Mouse (Mus musculus) left cerebral cortex, adult 9 months (tissue): ENCODE data around the gene Foxp2.

Experiments used
- DNase-seq, 2 experiments: peaks; one replicate each; pipeline ENCODE4 v3.0.0; 2022; ENCODE audit warnings: low spot score in 2 of 2

Foxp2 gene

DNA sequence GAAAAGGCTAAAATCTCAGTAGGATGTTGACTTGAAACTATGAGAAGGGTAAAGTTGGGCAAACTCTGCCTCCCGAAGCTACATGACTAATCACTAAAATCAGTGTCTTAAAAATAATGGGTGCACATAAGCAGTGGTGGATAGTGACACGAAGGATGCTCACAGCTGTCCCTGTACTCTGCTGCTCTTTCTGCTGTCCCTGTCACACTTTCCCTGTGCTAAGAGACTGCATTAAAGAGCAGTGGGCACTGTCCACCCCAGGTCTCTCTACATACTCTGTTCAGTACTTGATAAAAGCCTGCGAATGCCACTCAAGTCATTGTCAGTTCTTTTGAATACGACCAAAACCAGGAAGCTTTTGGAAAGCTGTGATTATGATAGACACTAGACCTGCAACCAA lies 469.7 kb downstream of the Foxp2 start:
- no peak for DNase-seq

- DNase-seq: no peak
Observed at GRCm38 (mm10) chr6:15373621-15374020, 472.5 kb downstream of the Foxp2 start.

DNA sequence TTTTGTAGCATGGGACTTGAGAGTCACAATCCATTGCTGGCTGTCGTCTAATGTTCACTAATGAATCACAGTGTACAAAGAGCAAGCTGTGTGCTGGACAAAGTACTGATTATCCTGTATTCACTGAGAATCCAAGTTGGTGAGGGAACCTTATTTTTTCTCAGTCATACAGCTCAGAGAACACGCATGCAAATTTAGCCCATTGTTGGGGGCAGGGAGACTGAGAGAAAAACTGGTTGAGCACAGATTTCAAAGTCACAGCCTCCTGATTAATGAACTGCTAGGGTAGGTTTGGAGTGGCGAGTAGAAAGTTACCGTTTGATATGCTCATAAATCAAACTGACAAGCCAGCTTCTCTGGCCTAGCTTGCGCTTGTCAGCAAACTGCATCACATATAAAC lies 477.1 kb downstream of the Foxp2 start:
- no peak for DNase-seq

DNA sequence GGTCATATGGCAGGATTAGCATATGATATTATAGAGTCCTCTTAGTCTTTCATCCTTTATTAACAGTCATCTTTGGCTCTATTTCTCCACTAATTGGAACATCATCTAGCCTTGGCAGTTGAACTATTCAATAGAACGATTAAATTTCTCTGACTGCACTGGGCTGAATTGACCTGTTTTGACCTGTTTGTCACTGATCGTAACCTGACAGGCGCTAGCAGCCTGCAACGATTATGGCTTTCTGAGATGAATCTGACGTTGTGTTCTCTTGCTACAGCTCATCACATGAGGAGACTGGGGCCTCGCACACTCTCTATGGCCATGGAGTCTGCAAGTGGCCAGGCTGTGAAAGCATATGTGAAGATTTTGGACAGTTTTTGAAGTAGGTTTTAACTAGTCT lies 495.3 kb downstream of the Foxp2 start:
- no peak for DNase-seq

DNA sequence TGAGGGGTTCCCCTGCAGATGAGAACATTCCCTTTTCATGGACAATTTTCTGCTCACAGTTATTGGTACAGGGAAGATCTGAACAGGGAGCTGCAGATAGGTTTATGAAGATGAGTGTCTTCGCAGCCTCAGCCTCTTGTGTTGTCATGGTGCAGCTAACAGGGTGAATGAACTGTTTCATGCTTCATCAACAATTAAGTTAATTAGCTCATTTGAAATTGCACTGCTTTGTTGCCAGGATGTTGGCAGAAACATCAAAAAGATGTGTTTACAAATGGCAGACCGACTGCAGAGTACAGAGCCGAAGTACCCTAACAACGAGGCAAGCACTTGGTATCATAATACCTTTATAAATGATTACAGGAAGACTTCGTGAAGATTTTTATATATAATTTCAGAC lies 496.3 kb downstream of the Foxp2 start:
- no peak for DNase-seq

DNA sequence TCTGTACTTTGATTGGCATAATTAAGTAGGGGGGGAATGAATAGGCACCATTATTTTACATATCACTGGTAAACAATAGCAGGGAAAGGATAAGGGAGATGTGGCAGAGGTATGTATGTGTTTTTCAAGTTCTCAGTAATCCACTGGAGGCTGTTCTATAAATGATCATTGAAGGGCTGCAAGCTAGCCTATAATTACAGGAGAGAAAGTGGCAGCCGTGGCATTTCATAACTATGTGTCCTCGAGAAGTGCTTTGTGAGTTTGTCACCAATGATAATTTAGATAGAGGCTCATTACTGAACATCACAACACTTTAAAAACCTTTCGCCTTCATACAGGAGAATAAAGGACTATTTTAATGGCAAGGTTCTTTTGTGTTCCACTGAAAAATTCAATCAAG lies 500.0 kb downstream of the Foxp2 start:
- no peak for DNase-seq

- DNase-seq: no peak
Observed at GRCm38 (mm10) chr6:15402026-15402425, 500.9 kb downstream of the Foxp2 start.

DNA sequence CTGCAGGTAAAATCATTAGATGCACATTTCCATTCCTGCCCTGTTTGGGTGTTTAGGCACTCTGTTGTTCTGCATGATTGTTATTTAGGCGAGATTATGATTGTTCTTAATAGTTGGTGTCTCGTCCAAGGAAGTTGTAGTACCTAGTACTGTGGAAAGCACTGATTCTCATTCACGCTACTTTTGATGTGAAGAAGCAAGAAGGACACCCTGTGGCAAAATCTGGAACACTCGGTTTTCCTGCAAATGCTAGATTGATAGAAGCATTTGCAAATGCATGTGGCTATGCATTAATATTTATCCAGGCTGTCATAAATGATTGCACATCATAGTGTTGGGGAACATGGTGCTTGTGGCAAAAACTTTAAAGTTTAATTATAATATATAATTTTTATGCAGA lies 514.0 kb downstream of the Foxp2 start:
- DNase-seq: no peak

DNA sequence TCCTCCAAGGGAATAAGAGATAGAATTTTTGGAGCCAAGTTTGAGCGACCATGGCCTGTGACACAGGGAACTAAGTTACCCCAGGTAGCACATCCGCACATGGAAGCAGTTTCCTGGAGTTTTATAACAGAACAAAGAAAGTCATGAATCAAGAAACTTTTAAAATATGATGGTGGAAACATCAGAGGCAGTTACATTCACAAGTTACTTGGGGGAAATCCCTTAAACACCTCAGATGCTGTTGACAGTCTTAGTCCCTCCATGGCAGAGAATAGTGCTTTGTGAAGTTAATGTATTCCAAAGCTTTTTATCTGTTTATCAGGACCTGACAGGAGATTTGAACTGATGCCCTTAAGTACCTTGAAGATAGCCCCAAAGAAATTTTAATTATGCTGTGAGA lies 558.6 kb downstream of the Foxp2 start:
- no peak for DNase-seq

DNA sequence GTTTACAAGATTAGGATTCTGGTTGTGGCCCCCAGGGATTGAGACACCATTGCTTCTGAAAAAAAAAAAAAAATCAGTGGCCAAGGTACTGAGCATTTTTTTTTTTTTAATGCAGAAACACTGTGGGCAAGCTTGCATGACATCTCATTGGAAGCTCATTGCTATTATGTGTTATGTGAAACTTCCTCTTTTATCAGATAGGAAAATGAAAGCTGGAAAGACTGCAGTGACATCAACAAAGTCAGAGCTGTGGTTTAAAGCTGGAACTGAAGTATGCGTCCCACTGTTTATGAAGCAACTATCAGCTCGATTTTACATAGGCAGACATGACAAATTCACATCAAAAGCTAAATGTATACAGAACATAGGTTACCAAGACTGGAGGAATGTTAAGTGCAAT lies 562.2 kb downstream of the Foxp2 start:
- DNase-seq: no peak

DNA sequence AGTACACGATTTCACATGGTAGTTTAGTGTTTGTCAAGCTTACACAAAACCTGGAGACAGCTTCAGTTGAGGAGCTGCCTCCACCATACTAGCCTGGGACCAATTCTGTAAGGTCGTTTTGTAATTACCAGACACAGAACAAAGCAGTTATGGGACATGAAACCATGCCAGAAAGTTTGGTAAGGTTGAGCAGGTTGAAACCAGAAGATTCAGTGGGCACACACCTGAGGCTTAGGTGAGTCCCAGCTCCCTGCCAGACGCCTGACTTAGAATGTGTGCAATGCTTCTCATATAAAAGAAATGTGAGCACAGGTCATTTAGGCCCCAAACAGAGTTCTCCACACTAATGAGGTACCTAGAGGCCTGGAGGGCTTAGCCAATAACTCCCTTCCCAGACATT lies 564.3 kb downstream of the Foxp2 start:
- DNase-seq: no peak

DNA sequence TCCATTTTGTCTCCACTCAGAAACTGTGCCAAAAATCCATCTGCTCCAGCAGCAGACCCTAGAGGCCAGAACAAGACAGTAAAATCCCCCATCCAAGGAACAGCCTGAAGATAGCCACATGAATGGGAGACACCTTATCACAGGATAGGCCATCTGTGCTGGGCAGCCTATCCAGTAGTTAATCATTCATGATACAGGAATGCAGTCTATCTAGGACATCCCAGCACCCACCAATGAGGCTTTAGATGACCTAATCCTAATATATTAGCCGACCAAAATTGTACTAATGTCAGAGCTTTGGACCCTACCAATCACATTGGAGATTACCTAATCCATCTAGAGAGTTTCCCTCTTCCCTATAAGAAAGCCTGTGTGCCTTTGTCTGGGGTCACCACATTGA lies 565.5 kb downstream of the Foxp2 start:
- no peak for DNase-seq

DNA sequence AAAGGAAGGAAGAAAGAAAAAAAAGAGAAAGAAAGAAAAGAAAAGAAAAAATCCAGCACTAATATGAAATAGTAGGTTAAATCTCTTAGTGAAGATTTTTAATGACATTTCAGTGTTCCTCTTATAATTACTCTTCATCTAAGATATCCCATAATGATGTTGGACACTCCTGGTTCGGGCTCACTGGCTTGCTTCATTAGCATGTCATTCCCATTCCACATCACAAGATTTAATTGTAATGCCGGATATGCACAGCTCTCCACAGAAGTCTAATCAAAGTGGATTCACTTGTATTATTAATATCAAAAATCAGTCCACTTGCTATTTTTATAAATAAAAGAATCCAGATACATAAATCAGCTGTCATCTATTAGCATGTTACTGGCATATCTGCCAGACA lies 585.8 kb downstream of the Foxp2 start:
- no peak for DNase-seq
